Mouse (Mus musculus) myocyte (in vitro differentiated cells): ENCODE measurements at regions not wholly inside any gene's neighbourhood (a gene's known extent, or its start where the extent isn't known, plus 50 kb on each side); places are given as distances from the start of the nearest gene placed in this dataset.

Experiments used
- H3K27me3 ChIP-seq: one replicate; pipeline ENCODE4 v1.6.1; 2011; ENCODE audit not compliant: control insufficient read depth, insufficient read depth, insufficient read length
- H3K36me3 ChIP-seq: one replicate; pipeline ENCODE4 v1.6.1; 2011; ENCODE audit not compliant: control insufficient read depth, insufficient read depth
- H3K4me2 ChIP-seq: one replicate; pipeline ENCODE4 v1.6.1; 2011; ENCODE audit warnings: low read depth, control low read depth
- H3K4me3 ChIP-seq: one replicate; pipeline ENCODE4 v1.5.1; 2011; ENCODE audit warnings: mild to moderate bottlenecking, control low read depth, moderate library complexity
- H3K79me2 ChIP-seq: one replicate; pipeline ENCODE4 v1.6.1; 2011; ENCODE audit not compliant: control insufficient read depth, insufficient read depth
- H3ac ChIP-seq: one replicate; pipeline ENCODE4 v1.6.1; 2011; ENCODE audit not compliant: control insufficient read depth, insufficient read length
- CEBPB ChIP-seq: IDR thresholded peaks from 2 replicates; pipeline ENCODE4 v1.6.1; 2011; ENCODE audit warnings: mild to moderate bottlenecking, moderate library complexity; ENCODE audit not compliant: poor library complexity, insufficient read depth, severe bottlenecking
- E2F4 ChIP-seq: IDR thresholded peaks from one replicate; pipeline ENCODE4 v1.6.1; 2011; ENCODE audit warnings: mild to moderate bottlenecking, control low read depth, moderate library complexity; ENCODE audit not compliant: insufficient read depth
- MAX ChIP-seq: IDR thresholded peaks from one replicate; pipeline ENCODE4 v1.6.1; 2011; ENCODE audit warnings: low read depth, mild to moderate bottlenecking, control low read depth
- MYOD1 ChIP-seq, 3 experiments: IDR thresholded peaks; one replicate each; pipeline ENCODE4 v1.6.1; 2011; ENCODE audit warnings: control low read depth in 2 of 3, low read depth in 2 of 3, mild to moderate bottlenecking in 2 of 3, moderate library complexity in 1 of 3; ENCODE audit not compliant: insufficient read length in 2 of 3, control insufficient read depth in 1 of 3
- MYOG ChIP-seq, 3 experiments: IDR thresholded peaks; one replicate each; pipeline ENCODE4 v1.6.1; 2011; ENCODE audit warnings: control low read depth in 2 of 3, low read depth in 2 of 3, mild to moderate bottlenecking in 2 of 3; ENCODE audit not compliant: insufficient read length in 2 of 3, control insufficient read depth in 1 of 3, insufficient read depth in 1 of 3
- POLR2A ChIP-seq: IDR thresholded peaks from one replicate; pipeline ENCODE4 v1.6.1; 2011; ENCODE audit warnings: low read depth, mild to moderate bottlenecking, control low read depth, moderate library complexity; ENCODE audit not compliant: insufficient read length
- POLR2AphosphoS2 ChIP-seq: IDR thresholded peaks from one replicate; pipeline ENCODE4 v1.6.1; 2011; ENCODE audit warnings: low read depth, control low read depth; ENCODE audit not compliant: insufficient read length
- REST ChIP-seq: IDR thresholded peaks from one replicate; pipeline ENCODE4 v1.6.1; 2011; ENCODE audit warnings: mild to moderate bottlenecking, control low read depth, moderate library complexity; ENCODE audit not compliant: insufficient read depth, insufficient read length
- SRF ChIP-seq: IDR thresholded peaks from one replicate; pipeline ENCODE4 v1.6.1; 2011; ENCODE audit warnings: low read depth; ENCODE audit not compliant: control insufficient read depth, insufficient read length
- TCF12 ChIP-seq: IDR thresholded peaks from one replicate; pipeline ENCODE4 v1.6.1; 2011; ENCODE audit warnings: mild to moderate bottlenecking, control low read depth; ENCODE audit not compliant: poor library complexity, insufficient read depth, severe bottlenecking
- TCF3 ChIP-seq: IDR thresholded peaks from one replicate; pipeline ENCODE4 v1.6.1; 2011; ENCODE audit warnings: low read depth, control low read depth; ENCODE audit not compliant: insufficient read length
- USF1 ChIP-seq: IDR thresholded peaks from one replicate; pipeline ENCODE4 v1.6.1; 2011; ENCODE audit warnings: low read depth, mild to moderate bottlenecking, control low read depth, moderate library complexity

DNA sequence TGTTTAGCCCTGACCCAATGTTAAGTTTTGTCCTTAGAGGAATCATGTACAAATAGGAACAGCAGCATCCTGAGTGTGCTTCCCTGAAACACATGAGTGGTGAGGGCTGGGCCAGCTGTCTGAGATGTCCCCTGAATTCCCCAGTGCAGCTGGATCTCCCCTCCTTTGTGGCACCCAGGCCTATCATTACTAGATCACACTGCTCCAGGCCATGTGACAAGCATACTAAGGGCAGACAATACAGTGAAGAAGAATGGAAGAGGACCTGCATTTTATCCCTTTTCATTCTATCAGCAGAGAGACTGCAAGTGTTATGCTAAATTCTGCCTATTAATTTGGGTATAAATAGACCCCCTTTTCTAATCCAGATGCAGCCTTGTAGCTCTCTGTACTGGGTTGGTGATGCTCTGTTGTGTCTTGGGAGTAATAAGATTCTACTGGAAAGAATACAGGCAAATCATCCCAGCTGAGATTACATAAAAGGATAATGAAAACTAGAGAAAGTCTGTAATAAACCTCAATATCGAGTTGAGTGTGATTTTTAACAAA lies 418.3 kb downstream of the Brinp2 start:
- Histone ChIP-seq H3K27me3 (no peaks in the 10 kb centered on the region), H3ac (no peak overlapping the region), H3K79me2 (no peaks in the 10 kb centered on the region), H3K4me3 (no peak overlapping the region), H3K36me3 (no peaks in the 10 kb centered on the region), H3K4me2 (no peak overlapping the region)
- TF ChIP-seq USF1 (no peak), POLR2A (no peak), TCF3 (no peak), SRF (no peak), CEBPB (no peak), TCF12 (no peak)

GRCm38 (mm10) chr1:157939516-157939915 lies 416.6 kb downstream of the Brinp2 start:
- TF ChIP-seq POLR2AphosphoS2: no peak
- no peak for TF ChIP-seq REST
- TF ChIP-seq SRF: no peak
- no peak for TF ChIP-seq POLR2A
- no peak for TF ChIP-seq TCF12
- no peak for TF ChIP-seq USF1
- no peak for TF ChIP-seq CEBPB
- no peak for TF ChIP-seq MYOD1 (IDR thresholded peaks at IDR 0.05; ENCODE audit: control insufficient read depth in 1 of 3, insufficient read length in 2 of 3, low read depth in 2 of 3)
- TF ChIP-seq E2F4: no peak
- no peak for TF ChIP-seq TCF3
- no peak for TF ChIP-seq MAX
- no peak for TF ChIP-seq MYOG (IDR thresholded peaks at IDR 0.05; ENCODE audit: control insufficient read depth in 1 of 3, insufficient read depth in 1 of 3, insufficient read length in 2 of 3, low read depth in 2 of 3)
- H3K27me3 ChIP-seq: no peaks in the 10 kb centered on the region
- no peak overlapping the region for H3K4me2 ChIP-seq
- H3K79me2 ChIP-seq: no peaks in the 10 kb centered on the region
- no peak overlapping the region for H3K4me3 ChIP-seq
- no peak overlapping the region for H3ac ChIP-seq
- H3K36me3 ChIP-seq: no peaks in the 10 kb centered on the region

DNA sequence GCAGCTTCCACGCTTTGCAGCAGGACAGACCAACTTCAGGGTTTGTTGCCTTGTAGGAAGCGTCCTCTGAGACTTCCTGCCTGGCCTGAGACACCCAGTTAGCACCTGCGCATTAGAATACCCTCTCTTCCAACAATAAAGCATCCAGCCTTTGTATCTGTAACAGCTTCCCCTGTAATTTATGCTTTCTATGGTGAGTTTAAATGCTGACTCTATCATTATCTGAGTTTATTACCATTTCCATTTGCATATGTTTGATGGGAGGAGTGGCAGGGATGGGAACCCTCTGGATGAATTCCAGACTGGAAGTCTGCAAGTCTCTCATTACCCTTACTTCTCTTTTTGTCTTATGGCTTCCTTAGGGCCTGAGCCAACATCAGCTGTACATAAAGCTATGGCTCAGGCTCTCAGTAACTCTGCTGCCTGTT lies 415.8 kb downstream of the Brinp2 start:
- TF ChIP-seq TCF3 (no peak), USF1 (no peak), TCF12 (no peak), CEBPB (no peak), REST (no peak), SRF (no peak), MYOD1 (IDR thresholded peaks at IDR 0.05; ENCODE audit: control insufficient read depth in 1 of 3, insufficient read length in 2 of 3, low read depth in 2 of 3) (no peak), MAX (no peak), POLR2A (no peak), E2F4 (no peak), POLR2AphosphoS2 (no peak), MYOG (IDR thresholded peaks at IDR 0.05; ENCODE audit: control insufficient read depth in 1 of 3, insufficient read depth in 1 of 3, insufficient read length in 2 of 3, low read depth in 2 of 3) (no peak)
- H3K4me2 ChIP-seq: no peak overlapping the region
- H3K36me3 ChIP-seq: no peaks in the 10 kb centered on the region
- no peaks in the 10 kb centered on the region for H3K79me2 ChIP-seq
- no peak overlapping the region for H3ac ChIP-seq
- H3K4me3 ChIP-seq: no peak overlapping the region
- H3K27me3 ChIP-seq: no peaks in the 10 kb centered on the region

GRCm38 (mm10) chr1:157957506-157957905 lies 398.6 kb downstream of the Brinp2 start:
- TF ChIP-seq TCF3 (no peak), POLR2AphosphoS2 (no peak), USF1 (no peak), MYOD1 (IDR thresholded peaks at IDR 0.05; ENCODE audit: control insufficient read depth in 1 of 3, insufficient read length in 2 of 3, low read depth in 2 of 3) (no peak), MAX (no peak), REST (no peak), SRF (no peak), E2F4 (no peak), TCF12 (no peak), CEBPB (no peak), MYOG (IDR thresholded peaks at IDR 0.05; ENCODE audit: control insufficient read depth in 1 of 3, insufficient read depth in 1 of 3, insufficient read length in 2 of 3, low read depth in 2 of 3) (no peak), POLR2A (no peak)
- Histone ChIP-seq H3K4me2 (no peak overlapping the region), H3ac (no peak overlapping the region), H3K27me3 (no peaks in the 10 kb centered on the region), H3K36me3 (no peaks in the 10 kb centered on the region), H3K4me3 (no peak overlapping the region), H3K79me2 (no peaks in the 10 kb centered on the region)
